Mouse (Mus musculus) CH12.LX (cell line): Measurements from ENCODE around the gene Hist2h2ac. TPM values are rescaled to one million over a fixed set of nuclear protein-coding genes. Genes with fewer than 3 reads are reported as not detected.

Source experiments
- DNase-seq: peaks from one replicate; pipeline ENCODE4 v3.0.0-alpha.2; 2013; ENCODE audit errors: extremely low read depth
- H3K27ac ChIP-seq: 2 replicates; pipeline ENCODE4 v1.5.1; 2012; ENCODE audit warnings: low read depth, mild to moderate bottlenecking, control low read depth, moderate library complexity; ENCODE audit not compliant: insufficient read depth
- H3K27me3 ChIP-seq: replicated peaks from 2 replicates; pipeline ENCODE3; 2012; ENCODE audit warnings: inconsistent platforms
- H3K36me3 ChIP-seq, 2 experiments: replicated peaks in 1 of 2; 2 replicates each; pipeline versions ENCODE3 to v1.6.1; 2012; ENCODE audit warnings: inconsistent platforms in 1 of 2, low read length in 1 of 2, mild to moderate bottlenecking in 1 of 2, mixed read lengths in 1 of 2, moderate library complexity in 1 of 2; ENCODE audit not compliant: control insufficient read depth in 1 of 2, insufficient read depth in 1 of 2
- H3K4me1 ChIP-seq, 2 experiments: 2 replicates each; pipeline ENCODE4 v1.6.1; 2012; ENCODE audit warnings: inconsistent platforms in 1 of 2, moderate library complexity in 1 of 2; ENCODE audit not compliant: insufficient read depth in 2 of 2, control insufficient read depth in 1 of 2
- H3K4me2 ChIP-seq: 2 replicates; pipeline ENCODE4 v1.6.1; 2012; ENCODE audit warnings: low read depth, mild to moderate bottlenecking, control low read depth; ENCODE audit not compliant: poor library complexity, insufficient read depth, severe bottlenecking
- H3K4me3 ChIP-seq, 3 experiments: fragments of 150-350 bp in 1 of 3; sonication (generic) in 1 of 3; replicated peaks in 1 of 3; 2 replicates each; pipeline versions ENCODE3 to v1.5.1; 2011 to 2012; ENCODE audit warnings: low read depth in 2 of 3, low read length in 2 of 3, mild to moderate bottlenecking in 2 of 3, moderate library complexity in 2 of 3, control low read depth in 1 of 3, improper control_type of control experiment in 1 of 3, inconsistent platforms in 1 of 3, mixed read lengths in 1 of 3; ENCODE audit not compliant: poor library complexity in 1 of 3
- H3K79me2 ChIP-seq: replicated peaks from 2 replicates; pipeline ENCODE4 v1.6.1; 2012; ENCODE audit warnings: mild to moderate bottlenecking, moderate library complexity; ENCODE audit not compliant: control insufficient read depth, poor library complexity, insufficient read depth, severe bottlenecking; ENCODE audit errors: extremely low read depth
- H3K9ac ChIP-seq: 2 replicates; pipeline ENCODE4 v1.6.1; 2012; ENCODE audit warnings: low read depth, mild to moderate bottlenecking, control low read depth, moderate library complexity; ENCODE audit not compliant: insufficient read depth
- H3K9me3 ChIP-seq: replicated peaks from 2 replicates; pipeline ENCODE3; 2012; ENCODE audit warnings: low read length, inconsistent platforms, mixed read lengths
- BHLHE40 ChIP-seq: IDR thresholded peaks from 2 replicates; pipeline ENCODE4 v1.6.1; 2011; ENCODE audit warnings: mild to moderate bottlenecking, low read depth, low read length, improper control_type of control experiment
- CHD1 ChIP-seq: IDR thresholded peaks from 2 replicates; pipeline ENCODE4 v1.6.1; 2012; ENCODE audit warnings: low read depth, low read length, improper control_type of control experiment, inconsistent platforms
- CHD2 ChIP-seq: IDR thresholded peaks from 2 replicates; pipeline ENCODE4 v1.6.1; 2011; ENCODE audit warnings: low read length, improper control_type of control experiment
- E2F4 ChIP-seq: IDR thresholded peaks from 2 replicates; pipeline ENCODE4 v1.6.1; 2011; ENCODE audit warnings: low read depth, low read length, improper control_type of control experiment; ENCODE audit not compliant: insufficient replicate concordance
- ELF1 ChIP-seq: IDR thresholded peaks from 2 replicates; pipeline ENCODE4 v1.6.1; 2014; ENCODE audit warnings: low read depth, mild to moderate bottlenecking, inconsistent platforms, low read length, improper control_type of control experiment
- ETS1 ChIP-seq: conservative IDR thresholded peaks from 2 replicates; pipeline ENCODE4 v1.6.1; 2012; ENCODE audit warnings: low read depth, mild to moderate bottlenecking, inconsistent platforms, low read length, improper control_type of control experiment, moderate library complexity
- GABPA ChIP-seq: IDR thresholded peaks from 2 replicates; pipeline ENCODE4 v1.6.1; 2012; ENCODE audit warnings: low read depth, low read length, improper control_type of control experiment, inconsistent platforms; ENCODE audit not compliant: insufficient replicate concordance
- HCFC1 ChIP-seq: IDR thresholded peaks from 2 replicates; pipeline ENCODE4 v1.6.1; 2012; ENCODE audit warnings: low read depth, mild to moderate bottlenecking, inconsistent platforms, low read length, improper control_type of control experiment
- MEF2A ChIP-seq: IDR thresholded peaks from 2 replicates; pipeline ENCODE4 v1.6.1; 2014; ENCODE audit warnings: low read depth, mild to moderate bottlenecking, inconsistent platforms, low read length, improper control_type of control experiment, borderline replicate concordance
- MYC ChIP-seq: IDR thresholded peaks from 2 replicates; pipeline ENCODE4 v1.6.1; 2011; ENCODE audit warnings: low read depth, mild to moderate bottlenecking, improper control_type of control experiment, low read length
- NELFE ChIP-seq: IDR thresholded peaks from 2 replicates; pipeline ENCODE4 v1.6.1; 2011; ENCODE audit warnings: low read depth, low read length, improper control_type of control experiment
- PAX5 ChIP-seq: IDR thresholded peaks from 2 replicates; pipeline ENCODE4 v1.6.1; 2012; ENCODE audit warnings: low read length, inconsistent platforms, mixed read lengths
- POLR2A ChIP-seq: IDR thresholded peaks from 2 replicates; pipeline ENCODE4 v1.6.1; 2011; ENCODE audit warnings: low read depth, mild to moderate bottlenecking, improper control_type of control experiment, low read length
- POLR2AphosphoS2 ChIP-seq: IDR thresholded peaks from 2 replicates; pipeline ENCODE4 v1.6.1; 2011; ENCODE audit warnings: low read depth, low read length, improper control_type of control experiment
- SMC3 ChIP-seq: IDR thresholded peaks from 2 replicates; pipeline ENCODE4 v1.6.1; 2011; ENCODE audit warnings: low read depth, low read length, improper control_type of control experiment
- TBP ChIP-seq: conservative IDR thresholded peaks from 2 replicates; pipeline ENCODE4 v1.6.1; 2011; ENCODE audit warnings: low read depth, low read length, improper control_type of control experiment
- USF1 ChIP-seq: IDR thresholded peaks from 2 replicates; pipeline ENCODE4 v1.6.1; 2014; ENCODE audit warnings: low read depth, mild to moderate bottlenecking, inconsistent platforms, low read length, improper control_type of control experiment
- ZC3H11A ChIP-seq: IDR thresholded peaks from 2 replicates; pipeline ENCODE4 v1.6.1; 2012; ENCODE audit warnings: low read depth, mild to moderate bottlenecking, inconsistent platforms, low read length, improper control_type of control experiment
- ZKSCAN1 ChIP-seq: IDR thresholded peaks from 2 replicates; pipeline ENCODE4 v1.6.1; 2012; ENCODE audit warnings: low read depth, inconsistent platforms, low read length, improper control_type of control experiment, borderline replicate concordance
- ZMIZ1 ChIP-seq: IDR thresholded peaks from 2 replicates; pipeline ENCODE4 v1.6.1; 2012; ENCODE audit warnings: low read depth, mild to moderate bottlenecking, inconsistent platforms, low read length, improper control_type of control experiment
- ZNF384 ChIP-seq: IDR thresholded peaks from 2 replicates; pipeline ENCODE4 v1.6.1; 2012; ENCODE audit warnings: low read depth, low read length, improper control_type of control experiment, inconsistent platforms
- dilution Hi-C: fragments of 300-500 bp; cut with MboI; formaldehyde crosslinking; loops from 2 replicates; pipeline ENCODE4 v1.14.3; 2020; ENCODE audit warnings: low sequenced_read_pairs; ENCODE audit not compliant: extremely low pct_unique_long_range_greater_than_20kb, extremely low pct_ligation_motif_present
- in situ Hi-C: fragments of 300-500 bp; cut with MboI; formaldehyde crosslinking; loops from 3 replicates; pipeline ENCODE4 v1.14.3; 2019; ENCODE audit warnings: low sequenced_read_pairs, low pct_ligation_motif_present, low pct_unique_long_range_greater_than_20kb, mixed read lengths
- polyA plus RNA-seq: library from polyadenylated mRNA; unstranded; fragments of >175 nt; gene quantifications from 2 replicates; pipeline ENCODE4 v1.2.1, GENCODE M21; 2012; ENCODE audit warnings: low read depth; ENCODE audit not compliant: insufficient read length
- total RNA-seq, 2 experiments: library from RNA; depleted of rRNA; stranded (reverse); fragments of 300-350 nt in 1 of 2; fragments of >200 nt in 1 of 2; gene quantifications; 2 replicates each; pipeline ENCODE4 v1.2.3; 2012 to 2014

Hist2h2ac gene
- total and polyA plus RNA-seq, 3 experiments = 1.5 to 1,185 (median 53.9) TPM

- H3K4me1 ChIP-seq = peaks cover 14 to 63% of the 10 kb centered on the region in 2 experiments
These were observed 2.1 kb upstream of the Hist2h2ac start for GRCm38 (mm10) chr3:96222774-96223173.

GRCm38 (mm10) chr3:96221640-96222038, 959 bp upstream of the Hist2h2ac start:
- Histone ChIP-seq H3K4me2 (peak overlapping the region; percentile 76), H3K27ac (peak overlapping the region; percentile 92), H3K27me3 (no peaks in the 10 kb centered on the region), H3K79me2 (peaks cover 16% of the 10 kb centered on the region), H3K36me3 (no peaks in the 10 kb centered on the region), H3K4me1 (peaks cover 11 to 52% of the 10 kb centered on the region in 2 experiments), H3K9me3 (no peaks in the 10 kb centered on the region), H3K9ac (peak overlapping the region; percentile 71), H3K4me3 (peak overlapping the region; percentile 54 to 75 (median 62))
- TF ChIP-seq ZC3H11A (no peak), BHLHE40 (no peak), PAX5 (no peak), ZKSCAN1 (no peak), ZNF384 (no peak), CHD1 (peak; percentile 59; the same call in 1 of the 2 replicates)
- DNase-seq = no peak
- in situ Hi-C loops = loop anchor here (10.0 kb wide), 2 partner anchors 257 to 567 kb away; partner anchors contain the start of gene Mcl1
- dilution Hi-C loops = no loop called here

More at GRCm38 (mm10) chr3:96222774-96223173, 2.1 kb upstream of the Hist2h2ac start:
- Histone ChIP-seq H3K4me3 (peak overlapping the region; percentile 2 to 29 (median 23)), H3K27ac (peak overlapping the region; percentile 38; the same call in 1 of the 2 replicates), H3K9ac (peak overlapping the region; percentile 71), H3K79me2 (peaks cover 16% of the 10 kb centered on the region), H3K36me3 (no peaks in the 10 kb centered on the region), H3K9me3 (no peaks in the 10 kb centered on the region), H3K27me3 (no peaks in the 10 kb centered on the region), H3K4me2 (peak overlapping the region; percentile 76)
- dilution Hi-C loops (no loop called here), in situ Hi-C loops (loop anchor here (10.0 kb wide), 2 partner anchors 258 to 568 kb away; partner anchors contain the start of gene Mcl1)
- no peak for DNase-seq
- no peak for TF ChIP-seq ZC3H11A
- no peak for TF ChIP-seq E2F4
- TF ChIP-seq USF1 = no peak
- no peak for TF ChIP-seq POLR2AphosphoS2
- no peak for TF ChIP-seq ZNF384
- no peak for TF ChIP-seq POLR2A
- TF ChIP-seq NELFE = no peak
- no peak for TF ChIP-seq CHD2
- no peak for TF ChIP-seq SMC3
- no peak for TF ChIP-seq HCFC1
- TF ChIP-seq ZMIZ1 = no peak
- TF ChIP-seq ZKSCAN1 = no peak
- TF ChIP-seq MYC = no peak
- no peak for TF ChIP-seq ELF1
- TF ChIP-seq GABPA = no peak
- TF ChIP-seq ETS1 = no peak
- no peak for TF ChIP-seq TBP
- no peak for TF ChIP-seq MEF2A
